Mouse (Mus musculus) C2C12 (cell line): ENCODE measurements around the gene Rad51b.

Experiments used
- CTCF ChIP-seq: IDR thresholded peaks from one replicate; pipeline ENCODE4 v1.5.1; 2011; ENCODE audit not compliant: control insufficient read depth, insufficient read depth, insufficient read length
- USF1 ChIP-seq: IDR thresholded peaks from one replicate; pipeline ENCODE4 v1.6.1; 2011; ENCODE audit warnings: low read depth, mild to moderate bottlenecking, control low read depth, moderate library complexity

- TF ChIP-seq CTCF = no peak
- TF ChIP-seq USF1 = no peak
Measured at GRCm38 (mm10) chr12:79557904-79558303, 260.8 kb downstream of the Rad51b start.
